Mouse (Mus musculus): ENCODE data around the gene Atn1.

The Atn1 gene

DNA sequence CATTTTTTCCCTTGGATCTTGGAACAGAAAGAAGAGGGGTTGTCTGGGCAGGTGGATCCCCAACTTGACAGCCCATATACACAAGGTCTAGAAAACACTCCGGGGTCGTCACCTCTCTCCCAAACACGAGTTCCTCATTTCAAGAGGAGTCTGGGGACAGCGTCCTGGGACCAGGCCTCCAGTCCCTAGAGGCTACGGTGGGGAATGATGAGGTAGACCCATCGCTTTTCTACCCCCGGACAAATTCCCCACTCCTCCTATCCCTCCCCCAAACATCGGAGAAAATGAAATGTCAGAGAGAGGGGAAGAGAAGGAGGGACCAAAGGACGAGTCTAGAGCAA lies 12.3 kb upstream of the Atn1 start:
- DNase-seq (ENCODE audit: low spot score in 2 of 2): no peak

DNA sequence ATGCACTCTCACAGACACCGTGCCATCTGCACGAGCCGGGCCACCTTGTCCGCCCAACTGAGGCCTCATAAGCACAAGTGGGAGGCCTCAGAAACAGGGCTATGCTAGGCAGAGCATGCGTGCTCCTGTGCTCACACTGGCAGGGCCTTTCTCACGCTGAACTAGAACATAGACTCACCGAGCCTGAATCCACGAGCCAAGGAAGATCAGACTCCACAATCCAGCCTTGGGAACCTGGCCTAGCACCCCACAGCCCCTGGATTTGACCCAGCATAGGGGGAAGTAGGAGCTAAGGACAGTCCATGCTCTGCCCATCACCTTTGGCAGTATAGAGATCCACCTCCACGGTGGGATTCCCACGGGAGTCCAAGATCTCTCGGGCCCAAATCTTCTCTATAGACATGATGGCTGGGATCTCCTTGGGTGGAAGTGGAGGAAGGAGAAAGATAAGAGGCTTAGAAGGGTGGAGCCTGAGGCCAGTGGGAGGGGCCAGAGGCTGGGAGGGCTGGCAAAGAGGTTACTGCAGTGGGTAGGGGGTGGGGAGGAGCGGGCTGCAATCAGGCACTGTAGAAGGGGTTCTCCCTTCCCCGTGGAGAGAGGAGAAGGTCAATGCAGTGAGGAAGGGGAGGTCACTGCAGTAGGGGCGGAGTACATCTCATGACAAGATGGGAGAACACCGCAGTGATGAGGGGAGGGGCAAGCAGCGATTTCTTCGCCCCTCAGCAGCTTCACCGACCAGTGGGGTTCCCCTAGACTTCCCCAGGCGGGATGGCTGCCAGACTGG lies 11.8 kb upstream of the Atn1 start:
- no peak for DNase-seq (ENCODE audit: low spot score in 2 of 2)

DNA sequence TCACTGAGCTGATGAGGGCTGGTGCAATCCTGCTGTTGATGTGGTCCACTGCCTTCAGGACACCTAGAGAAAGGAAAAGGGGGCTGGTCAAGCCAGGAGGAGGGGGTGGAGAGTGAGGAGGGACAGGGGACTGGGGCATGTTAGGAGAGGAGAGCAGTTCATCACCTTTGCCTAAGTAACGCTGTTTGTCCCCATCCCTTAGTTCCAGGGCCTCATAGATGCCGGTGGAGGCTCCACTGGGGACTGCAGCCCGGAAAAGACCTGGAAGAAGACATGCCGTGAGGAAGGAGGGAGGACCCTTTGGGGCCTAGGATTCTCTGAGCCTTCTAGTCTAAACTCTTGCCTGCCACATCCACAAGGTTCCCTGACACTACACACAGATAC lies 11.2 kb upstream of the Atn1 start:
- no peak for DNase-seq (ENCODE audit: low spot score in 2 of 2)

DNA sequence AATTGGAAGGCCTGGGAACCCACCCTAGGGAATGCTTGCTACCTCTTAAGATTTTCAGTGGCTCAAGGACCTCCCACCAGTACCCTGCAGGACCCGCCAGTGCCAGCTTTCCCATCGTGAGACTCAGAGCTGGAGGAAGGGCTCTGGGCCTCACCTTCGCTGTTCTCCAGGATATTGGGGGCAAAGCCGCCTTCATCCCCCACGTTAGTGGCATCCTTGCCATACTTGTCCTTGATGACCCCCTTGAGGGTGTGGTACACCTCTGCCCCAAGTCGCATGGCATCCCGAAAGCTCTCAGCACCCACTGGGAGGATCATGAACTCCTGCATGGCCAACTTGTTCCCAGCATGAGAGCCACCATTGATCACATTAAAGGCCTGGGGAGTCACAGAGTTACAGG lies 9.6 kb upstream of the Atn1 start:
- DNase-seq (ENCODE audit: low spot score in 2 of 2): no peak

DNA sequence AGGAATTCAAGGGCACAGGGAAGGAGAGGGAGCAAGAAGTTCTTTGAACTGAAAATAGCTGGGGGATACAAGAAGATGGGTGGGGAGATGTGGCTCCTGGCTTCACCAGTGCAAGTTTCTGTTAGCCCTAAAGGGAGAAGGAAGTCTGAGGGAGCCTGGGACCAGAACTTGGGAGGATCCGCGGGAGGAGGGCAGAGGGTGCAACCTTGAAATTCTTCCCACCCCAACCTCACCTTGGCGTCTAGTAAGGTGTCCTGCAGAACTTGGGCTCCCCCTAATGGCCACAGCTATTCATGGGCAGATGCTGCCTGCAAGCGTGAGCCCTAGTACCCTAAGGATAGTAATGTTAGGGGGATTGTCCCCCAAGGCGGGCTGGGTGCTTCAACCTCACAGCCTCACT lies 2.9 kb upstream of the Atn1 start:
- DNase-seq (ENCODE audit: low spot score in 2 of 2): peak; percentile 73 to 89

DNA sequence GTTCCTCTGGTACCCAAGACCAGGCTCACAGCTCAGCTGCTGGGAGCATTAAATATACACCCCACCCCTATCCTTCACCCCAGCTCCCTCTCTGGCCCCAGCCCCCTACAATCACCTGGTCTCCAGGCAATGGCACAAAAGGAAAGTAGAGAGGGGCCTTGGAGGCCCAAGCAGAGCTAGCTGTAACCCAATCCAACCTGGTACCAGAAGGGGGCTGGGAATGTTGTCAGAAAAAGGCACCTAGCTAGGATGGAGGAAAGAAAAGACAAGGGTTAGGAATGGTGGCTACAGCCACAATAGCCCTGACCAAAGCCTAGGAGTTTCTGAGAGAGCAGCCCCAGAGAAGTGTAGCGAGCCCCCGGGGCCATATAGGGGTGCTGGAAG lies 2.5 kb upstream of the Atn1 start:
- DNase-seq (ENCODE audit: low spot score in 2 of 2): no peak

DNA sequence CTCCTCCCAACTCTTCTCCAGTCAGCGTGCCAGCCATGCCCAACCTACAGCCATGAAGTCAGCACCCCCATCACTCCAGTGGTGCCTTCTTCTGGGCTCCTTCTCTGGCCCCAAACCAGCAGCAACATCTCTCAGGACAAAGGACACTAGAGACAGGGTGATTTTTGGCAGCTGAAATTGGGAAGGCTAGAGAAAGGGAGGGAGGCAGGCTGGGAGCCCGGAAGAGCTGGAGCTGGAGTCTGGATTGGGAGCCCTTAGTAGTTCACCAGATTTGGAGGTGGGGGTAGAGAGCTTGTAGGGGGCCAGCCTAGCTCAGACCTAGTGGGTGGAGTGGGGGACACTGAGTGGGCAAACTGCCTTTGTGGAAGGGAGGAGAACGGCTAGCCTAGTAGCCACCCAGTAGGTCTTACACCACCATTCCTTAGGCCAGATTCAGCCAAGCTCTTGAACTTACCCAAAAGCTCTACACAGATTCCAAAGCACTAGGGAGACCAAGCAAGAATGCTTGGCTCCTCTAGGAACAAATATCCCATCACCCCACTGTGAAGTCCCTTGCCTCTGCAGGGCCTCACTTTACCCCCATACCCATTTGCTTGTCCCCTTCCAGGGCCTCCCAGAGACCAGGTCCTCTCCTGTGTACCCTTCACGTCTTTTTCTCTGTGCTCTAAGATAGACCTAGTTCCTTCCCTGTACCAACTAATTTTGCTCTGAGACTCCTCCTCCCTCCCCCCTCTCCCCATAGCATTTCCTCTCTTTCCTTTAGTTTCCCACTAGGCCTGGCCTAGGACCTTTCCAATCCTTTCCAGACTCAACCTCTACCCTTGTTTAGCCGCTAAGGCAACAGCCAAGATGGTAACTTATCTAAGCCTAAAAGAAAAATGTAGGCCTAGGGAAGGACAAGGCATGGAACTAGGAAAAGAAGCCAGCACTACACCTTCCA lies 1.9 kb upstream of the Atn1 start:
- no peak for DNase-seq (ENCODE audit: low spot score in 2 of 2)

DNA sequence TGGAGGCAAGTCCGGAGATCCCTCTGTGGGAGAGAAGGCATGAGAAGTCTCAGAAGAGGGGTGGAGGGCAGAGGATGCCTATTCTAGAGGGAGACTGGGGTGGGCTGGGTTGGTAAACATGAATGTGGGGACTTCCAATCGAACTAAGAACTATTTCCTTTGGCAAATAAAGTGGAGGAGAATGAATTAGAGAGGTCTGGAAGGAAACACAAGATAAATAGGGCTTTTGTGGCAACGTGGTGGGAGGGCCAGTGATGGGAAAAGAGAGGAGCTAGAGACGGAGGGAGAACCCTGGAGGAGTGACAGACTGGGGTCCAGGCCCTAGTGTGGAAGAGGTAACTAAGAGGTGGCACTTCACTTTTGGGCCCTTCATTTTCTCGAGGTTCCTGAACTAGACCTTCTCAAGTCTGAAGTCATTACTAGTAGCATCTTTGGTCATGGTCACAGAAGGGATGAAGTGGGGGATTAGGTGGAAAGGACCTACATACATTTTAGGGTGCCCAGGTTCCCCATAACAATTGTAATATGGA lies 1.1 kb upstream of the Atn1 start:
- no peak for DNase-seq (ENCODE audit: low spot score in 2 of 2)

DNA sequence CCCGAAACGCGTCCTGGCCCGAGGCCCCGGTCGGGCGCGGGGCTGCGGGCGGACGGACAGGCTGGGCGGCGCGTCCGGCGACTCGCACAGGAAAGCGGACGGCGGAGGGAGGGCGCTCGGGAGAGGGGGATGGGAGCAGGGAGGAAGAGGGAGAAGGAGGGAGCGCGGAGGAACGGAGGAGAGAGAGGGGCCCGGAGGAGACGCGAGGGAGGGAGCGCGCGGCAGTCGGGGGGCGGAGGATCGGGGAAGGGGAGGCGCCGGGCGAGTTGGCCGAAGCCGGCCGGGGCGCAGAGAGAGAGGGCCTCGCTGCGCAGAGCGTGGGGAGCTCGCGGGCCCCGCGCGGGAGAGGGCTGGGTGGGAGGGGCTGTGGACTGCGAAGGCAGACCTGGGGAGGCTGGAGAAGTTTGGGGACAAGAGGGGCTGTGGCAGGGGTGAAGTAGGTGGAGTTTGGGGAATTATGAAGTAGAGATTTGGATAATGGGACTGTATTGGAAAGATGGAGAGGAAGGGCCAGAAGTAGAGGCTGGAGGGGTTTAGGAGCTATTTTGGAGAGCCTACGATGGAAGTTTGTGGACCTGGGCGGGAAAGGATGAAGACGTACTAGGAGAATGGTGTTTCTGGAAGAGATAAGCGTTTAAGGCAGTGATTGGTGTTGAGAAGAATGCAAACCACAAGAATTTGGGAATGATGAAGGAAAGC lies 477 bp upstream of the Atn1 start:
- peak; percentile 39 to 56 for DNase-seq (ENCODE audit: low spot score in 2 of 2)

DNA sequence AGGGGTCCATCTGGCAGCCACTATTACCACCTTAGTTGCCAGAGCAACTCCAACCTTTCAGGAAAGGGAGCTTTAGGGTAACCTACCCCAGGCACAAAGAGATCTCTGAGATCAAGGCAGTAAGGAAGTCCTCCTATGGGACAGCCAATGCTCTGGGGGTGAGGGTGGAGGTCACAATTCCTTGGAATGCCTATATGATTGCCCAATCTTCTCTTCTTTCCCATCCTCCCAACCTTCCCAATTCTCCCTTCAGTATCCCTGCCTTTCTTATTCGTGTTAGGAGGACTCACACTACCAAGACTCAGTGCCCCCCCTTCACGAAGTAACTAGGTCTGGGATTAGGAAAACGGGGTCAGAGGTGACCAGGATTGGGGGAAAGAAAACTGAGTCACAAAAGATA lies 1.0 kb downstream of the Atn1 start:
- DNase-seq (ENCODE audit: low spot score in 2 of 2): no peak

DNA sequence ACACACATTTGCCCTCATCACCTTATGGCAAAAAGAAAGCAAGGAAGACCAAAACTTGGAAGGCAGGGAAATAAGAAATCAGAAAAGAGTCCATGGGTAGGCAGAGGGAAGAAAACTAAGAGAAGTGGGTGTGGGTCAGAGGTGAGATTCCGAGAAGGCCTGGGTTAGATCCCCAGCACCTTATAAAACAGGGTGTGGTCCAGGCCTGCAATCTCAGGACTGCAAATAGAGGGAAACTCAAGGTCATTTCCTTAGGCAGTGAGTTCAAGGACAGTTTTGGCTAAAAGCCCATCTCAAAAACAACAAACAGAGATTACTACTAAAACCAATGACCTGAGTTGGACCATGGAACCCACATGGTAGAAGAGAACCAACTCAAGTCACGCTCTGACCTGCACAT lies 2.5 kb downstream of the Atn1 start:
- DNase-seq (ENCODE audit: low spot score in 2 of 2): no peak

DNA sequence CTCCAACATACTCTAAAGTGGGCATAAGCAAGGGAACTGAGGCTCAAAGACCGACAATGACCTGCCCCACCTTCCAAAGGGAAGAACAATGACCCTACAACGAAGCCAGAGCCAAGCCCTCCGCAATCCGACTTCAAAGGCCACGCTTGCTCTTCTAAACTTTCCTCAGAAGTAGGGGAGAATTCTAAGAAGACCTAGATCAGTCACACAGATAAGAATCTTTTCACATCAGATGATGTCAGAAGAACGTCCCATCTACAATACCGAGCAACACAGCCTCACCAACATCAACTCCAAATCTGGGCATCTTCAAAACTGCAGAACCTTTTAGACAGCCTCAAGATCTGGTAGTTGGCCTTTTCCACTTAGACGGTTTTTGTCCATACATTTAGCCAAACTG lies 5.9 kb downstream of the Atn1 start:
- DNase-seq (ENCODE audit: low spot score in 2 of 2): no peak

DNA sequence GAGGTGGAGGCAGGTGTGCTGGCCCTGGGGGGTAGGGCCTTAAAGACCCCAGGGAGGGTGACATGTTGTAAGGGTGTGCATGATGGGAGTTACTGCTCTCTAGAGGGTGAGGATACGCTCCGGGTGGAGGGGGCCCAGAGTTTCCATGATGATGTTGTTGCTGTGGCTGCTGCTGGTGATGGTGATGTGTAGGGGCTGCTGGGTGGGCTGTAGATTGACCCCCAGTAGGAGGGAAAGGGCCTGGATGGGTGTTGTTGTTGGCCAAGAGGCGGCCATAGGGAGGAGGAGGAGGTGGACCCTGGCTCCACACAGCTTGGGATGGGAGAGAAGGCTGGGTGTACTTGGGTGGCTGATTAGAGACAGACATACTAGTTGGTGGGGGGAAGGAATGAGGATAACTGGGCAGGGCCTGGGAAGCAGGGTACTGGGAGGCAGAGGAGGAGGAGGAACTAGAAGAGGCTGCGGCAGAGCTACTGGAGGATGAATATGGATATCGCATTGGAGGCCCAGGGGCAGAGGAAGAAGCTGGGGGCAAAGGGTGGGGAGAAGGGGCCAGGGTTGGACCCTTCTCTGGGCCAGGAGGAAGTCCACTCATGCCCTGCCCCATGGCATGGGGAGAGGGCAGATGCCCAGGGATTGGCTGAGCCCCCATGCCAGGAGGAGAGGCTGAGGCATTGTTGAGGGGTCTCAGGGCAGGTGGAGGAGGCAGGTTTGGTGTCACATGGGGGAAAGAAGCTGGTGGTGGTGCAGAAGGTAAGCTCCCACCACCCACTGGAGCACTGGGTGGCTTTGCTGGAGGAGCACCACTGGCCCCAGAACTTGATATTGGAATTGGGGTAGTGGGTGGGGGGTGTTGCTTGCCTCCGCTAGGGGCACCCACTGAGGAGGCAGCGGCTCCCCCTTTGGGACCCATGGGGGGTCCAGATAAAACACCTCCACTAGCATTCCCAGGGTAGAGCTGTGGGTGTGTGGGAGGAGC lies 9.4 kb downstream of the Atn1 start:
- DNase-seq (ENCODE audit: low spot score in 2 of 2): peak in 1 of 2 experiments; percentile 35

DNA sequence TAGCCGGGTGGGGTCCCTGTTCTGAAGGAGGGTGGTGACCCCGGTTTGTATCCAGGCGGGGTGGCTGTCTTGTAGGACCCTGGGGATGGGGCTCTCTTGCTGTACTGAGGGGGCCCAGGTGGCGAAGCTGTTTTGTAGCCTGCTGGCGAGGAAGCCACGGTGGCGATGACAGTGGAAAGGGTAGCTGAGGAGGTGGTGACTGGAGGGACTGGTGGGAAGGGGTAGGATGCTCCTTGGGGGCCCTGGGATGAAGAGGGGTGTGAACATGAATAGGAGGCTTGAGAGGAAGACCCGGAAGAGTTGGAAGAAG lies 10.1 kb downstream of the Atn1 start:
- DNase-seq (ENCODE audit: low spot score in 2 of 2): no peak

DNA sequence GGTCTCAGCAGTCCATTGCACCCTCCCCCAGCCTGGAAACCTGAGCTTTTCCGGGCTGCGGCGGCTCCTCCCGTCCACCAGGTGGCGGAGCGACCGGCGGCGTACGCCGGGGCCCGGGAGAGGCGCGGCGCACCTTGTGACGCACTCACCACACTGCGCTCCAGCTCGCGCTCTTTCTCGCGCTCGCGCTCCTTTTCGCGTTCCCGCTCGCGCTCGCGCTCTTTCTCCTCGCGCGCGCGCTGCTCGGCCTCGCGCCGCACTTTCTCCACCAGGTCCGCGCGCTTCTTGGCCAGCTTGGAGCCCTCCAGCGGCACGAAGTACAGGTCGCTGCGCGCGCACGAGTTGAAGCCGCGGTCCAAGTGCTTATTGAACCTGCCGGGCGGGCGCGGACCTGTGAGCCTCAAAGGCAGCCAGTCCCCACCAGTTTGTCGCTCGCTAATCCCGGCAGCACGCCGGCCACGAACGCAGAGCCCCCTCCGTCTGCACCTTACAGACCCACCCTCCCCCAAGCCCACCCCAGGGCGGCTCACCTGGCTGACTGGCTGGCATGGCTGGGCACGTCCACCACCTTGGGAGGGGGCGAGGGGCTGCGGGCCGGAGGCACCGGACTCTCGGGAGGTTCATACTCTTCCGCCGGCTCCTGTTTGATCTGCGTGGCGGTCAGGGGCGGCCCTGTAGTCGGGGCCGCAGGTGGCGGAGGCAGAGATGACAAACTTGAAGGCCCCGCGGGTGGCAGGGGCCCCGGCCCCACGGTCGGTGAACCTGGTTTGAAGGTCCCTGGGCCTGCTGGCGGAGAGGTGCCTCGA lies 10.6 kb downstream of the Atn1 start:
- peak; percentile 90 to 94 for DNase-seq (ENCODE audit: low spot score in 2 of 2)

DNA sequence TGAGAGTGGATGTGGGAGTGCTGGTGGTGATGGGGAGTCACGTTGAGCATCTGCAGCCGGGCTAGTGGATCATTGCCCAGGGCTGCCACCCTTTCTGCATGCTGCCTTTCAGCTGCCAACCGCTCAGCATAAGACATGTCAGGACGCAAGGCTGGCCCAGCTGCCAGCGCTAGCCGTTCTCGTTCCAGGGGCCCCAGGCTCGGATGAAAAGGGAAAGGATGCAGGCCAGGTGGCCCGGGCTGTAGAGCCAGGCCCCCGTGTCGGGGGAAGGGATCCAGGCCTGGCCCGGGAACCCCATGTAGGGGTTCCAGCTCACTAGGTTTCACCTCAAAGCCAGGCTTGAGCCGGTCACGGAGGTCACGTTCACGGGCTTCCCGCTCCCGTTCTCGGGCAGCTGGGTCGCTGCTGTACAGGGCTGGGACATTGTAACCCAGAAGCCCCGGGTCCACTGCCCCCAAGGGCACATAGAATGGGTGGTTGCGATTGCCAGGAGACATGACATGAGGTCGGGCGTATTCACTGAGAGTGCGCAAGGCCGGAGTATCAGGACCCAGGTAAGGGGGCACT lies 11.5 kb downstream of the Atn1 start:
- no peak for DNase-seq (ENCODE audit: low spot score in 2 of 2)

DNA sequence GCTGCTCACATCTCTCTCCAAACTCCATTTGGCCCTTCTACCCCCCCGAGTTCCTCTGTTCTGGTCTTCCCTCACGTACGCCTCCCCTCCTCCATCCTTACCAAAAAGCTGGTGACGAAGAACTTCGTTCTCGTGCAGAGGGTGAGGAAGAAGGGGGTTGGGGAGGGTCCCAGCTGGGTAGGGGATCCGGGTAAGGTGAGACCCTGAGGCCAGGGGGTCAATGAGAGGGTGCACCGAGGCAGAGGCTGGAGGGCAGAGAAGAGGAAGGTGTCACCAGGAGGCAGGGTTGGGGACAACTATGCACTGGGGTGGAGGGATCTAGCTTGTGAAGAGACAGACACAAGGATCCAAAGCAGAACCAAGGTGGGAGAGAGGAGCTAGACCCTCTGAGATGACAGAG lies 12.7 kb downstream of the Atn1 start:
- DNase-seq (ENCODE audit: low spot score in 2 of 2): peak in 1 of 2 experiments; percentile 15

DNA sequence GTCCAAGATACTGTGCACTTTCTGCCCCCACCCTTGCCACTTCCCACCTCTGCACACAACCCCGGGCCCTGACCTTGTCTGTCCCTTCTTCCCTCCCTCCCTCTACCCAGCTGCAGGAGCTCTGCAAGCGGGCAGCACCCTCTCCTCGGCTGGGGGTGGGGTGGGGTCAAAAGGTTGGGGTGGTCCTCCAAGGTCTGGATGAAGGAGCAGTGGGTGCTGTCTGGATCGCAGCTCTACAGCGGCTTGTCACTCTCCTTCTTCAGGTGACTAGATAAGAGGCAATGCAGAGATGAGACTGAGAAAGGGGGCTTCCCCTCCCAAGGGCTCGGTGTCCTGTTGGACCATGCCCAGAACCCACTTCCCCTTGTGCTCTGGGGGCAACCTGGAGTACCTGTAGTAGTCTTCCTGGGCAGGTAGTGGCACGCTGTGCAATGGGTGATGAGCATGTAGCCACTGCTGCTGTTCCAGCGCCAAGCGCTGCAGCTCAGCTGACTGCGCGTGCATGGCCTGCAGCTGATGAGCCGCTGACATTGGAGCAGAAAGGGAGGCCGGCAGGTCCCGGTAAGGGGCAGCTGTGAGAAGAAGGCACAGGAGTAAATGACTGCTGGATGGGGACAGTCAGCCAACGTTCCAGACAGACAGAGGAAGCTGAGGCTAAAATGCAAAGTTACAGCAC lies 13.3 kb downstream of the Atn1 start:
- peak in 1 of 2 experiments; percentile 23 for DNase-seq (ENCODE audit: low spot score in 2 of 2)

DNA sequence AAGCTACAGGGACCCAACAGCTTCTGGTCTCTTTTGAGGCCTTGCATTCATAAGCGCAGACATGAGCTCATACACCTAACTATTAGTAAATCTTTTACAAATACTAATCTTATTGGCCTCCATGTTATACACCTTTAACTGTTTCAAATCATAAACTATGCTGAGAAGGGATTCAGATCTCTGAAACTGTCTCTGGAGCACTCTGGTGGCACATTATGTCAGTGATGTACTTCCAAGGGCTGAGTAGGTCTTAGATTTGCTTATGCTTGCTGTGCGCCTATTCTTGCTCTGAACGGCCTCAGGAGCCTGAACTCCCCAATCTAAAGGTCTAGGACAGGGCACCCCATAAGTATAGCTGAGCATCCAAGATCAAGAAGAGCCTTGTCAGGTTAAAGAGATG lies 14.5 kb downstream of the Atn1 start:
- DNase-seq (ENCODE audit: low spot score in 2 of 2): no peak
